Mouse (Mus musculus): ENCODE data around the gene Kcnv2.

GRCm38 (mm10) chr19:27360381-27360780, 38.0 kb downstream of the Kcnv2 start:
- TF ChIP-seq EP300 (IDR thresholded peaks at IDR 0.05; ENCODE audit: low read depth): no peak
- TF ChIP-seq CTCF (IDR thresholded peaks at IDR 0.05; ENCODE audit: low read depth): no peak

Data from liver, postnatal 0 days (tissue).